Mouse (Mus musculus): ENCODE results near the gene Csdc2. TPM values are rescaled to one million over a fixed set of nuclear protein-coding genes. Genes with fewer than 3 reads are reported as not detected.

The Csdc2 gene
- total RNA-seq, 1 experiment = 1.2 TPM

- peaks cover 14% of the 10 kb centered on the region; the same call in 1 of the 2 replicates for H3K36me3 ChIP-seq (ENCODE audit: control insufficient read depth, insufficient read depth, low read length, poor library complexity, severe bottlenecking)
- H3K9me3 ChIP-seq (ENCODE audit: control insufficient read depth, insufficient read depth, low read depth, low read length) = no peaks in the 10 kb centered on the region
- DNase-seq (ENCODE audit: low read depth, low spot score) = no peak
- no peak overlapping the region for H3K27ac ChIP-seq (ENCODE audit: insufficient read depth, low read depth, low read length, poor library complexity, severe bottlenecking)
- in situ Hi-C loops (cut with MboI; ENCODE audit: low sequenced_read_pairs in 2 of 2, unreplicated experiment in 2 of 2) = no loop called here
- TF ChIP-seq HCFC1 (IDR thresholded peaks at IDR 0.05; ENCODE audit: borderline replicate concordance, insufficient read depth, low read length) = no peak
- TF ChIP-seq CHD2 (IDR thresholded peaks at IDR 0.05; ENCODE audit: low read depth, low read length) = no peak
- TF ChIP-seq ZC3H11A (IDR thresholded peaks at IDR 0.05; ENCODE audit: borderline replicate concordance, low read depth, low read length) = no peak
- no peak for TF ChIP-seq ZNF384 (IDR thresholded peaks at IDR 0.05; ENCODE audit: low read depth, low read length)
- TF ChIP-seq MAFK (IDR thresholded peaks at IDR 0.05; ENCODE audit: insufficient read depth, low read depth, low read length) = no peak
- H3K9ac ChIP-seq (ENCODE audit: insufficient read depth, low read depth, low read length, poor library complexity, severe bottlenecking) = no peak overlapping the region
- H3K4me3 ChIP-seq (ENCODE audit: insufficient read depth in 1 of 2, low read depth in 1 of 2, low read length in 2 of 2, poor library complexity in 1 of 2, severe bottlenecking in 1 of 2) = no peak overlapping the region
- peaks cover 0 to 2% of the 10 kb centered on the region in 2 experiments; a peak in 1 of 4 replicates for H3K4me1 ChIP-seq (ENCODE audit: control insufficient read depth in 2 of 2, insufficient read depth in 2 of 2, low read length in 2 of 2, poor library complexity in 1 of 2)
Observed at GRCm38 (mm10) chr15:81926446-81926822, 10.1 kb upstream of the Csdc2 start.

- no peak overlapping the region for H3K9ac ChIP-seq (ENCODE audit: insufficient read depth, low read depth, low read length, poor library complexity, severe bottlenecking)
- H3K27ac ChIP-seq (ENCODE audit: insufficient read depth, low read depth, low read length, poor library complexity, severe bottlenecking) = no peak overlapping the region
- in situ Hi-C loops (cut with MboI; ENCODE audit: low sequenced_read_pairs in 2 of 2, unreplicated experiment in 2 of 2) = no loop called here
- DNase-seq (ENCODE audit: low read depth, low spot score) = no peak
- TF ChIP-seq CHD2 (IDR thresholded peaks at IDR 0.05; ENCODE audit: low read depth, low read length) (no peak), ZNF384 (IDR thresholded peaks at IDR 0.05; ENCODE audit: low read depth, low read length) (no peak), ZC3H11A (IDR thresholded peaks at IDR 0.05; ENCODE audit: borderline replicate concordance, low read depth, low read length) (no peak), MAFK (IDR thresholded peaks at IDR 0.05; ENCODE audit: insufficient read depth, low read depth, low read length) (no peak), HCFC1 (IDR thresholded peaks at IDR 0.05; ENCODE audit: borderline replicate concordance, insufficient read depth, low read length) (no peak)
- no peaks in the 10 kb centered on the region for H3K9me3 ChIP-seq (ENCODE audit: control insufficient read depth, insufficient read depth, low read depth, low read length)
- H3K4me1 ChIP-seq (ENCODE audit: control insufficient read depth in 2 of 2, insufficient read depth in 2 of 2, low read length in 2 of 2, poor library complexity in 1 of 2) = peaks cover 0 to 2% of the 10 kb centered on the region in 2 experiments; a peak in 1 of 4 replicates
- peaks cover 7% of the 10 kb centered on the region; the same call in 1 of the 2 replicates for H3K36me3 ChIP-seq (ENCODE audit: control insufficient read depth, insufficient read depth, low read length, poor library complexity, severe bottlenecking)
- no peak overlapping the region for H3K4me3 ChIP-seq (ENCODE audit: insufficient read depth in 1 of 2, low read depth in 1 of 2, low read length in 2 of 2, poor library complexity in 1 of 2, severe bottlenecking in 1 of 2)
Observed at GRCm38 (mm10) chr15:81927741-81928140, 8.8 kb upstream of the Csdc2 start.

GRCm38 (mm10) chr15:81928277-81928676, 8.3 kb upstream of the Csdc2 start:
- Histone ChIP-seq H3K4me1 (ENCODE audit: control insufficient read depth in 2 of 2, insufficient read depth in 2 of 2, low read length in 2 of 2, poor library complexity in 1 of 2) (peaks cover 0 to 2% of the 10 kb centered on the region in 2 experiments; a peak in 1 of 4 replicates), H3K27ac (ENCODE audit: insufficient read depth, low read depth, low read length, poor library complexity, severe bottlenecking) (no peak overlapping the region), H3K36me3 (ENCODE audit: control insufficient read depth, insufficient read depth, low read length, poor library complexity, severe bottlenecking) (peaks cover 5% of the 10 kb centered on the region; the same call in 1 of the 2 replicates), H3K4me3 (ENCODE audit: insufficient read depth in 1 of 2, low read depth in 1 of 2, low read length in 2 of 2, poor library complexity in 1 of 2, severe bottlenecking in 1 of 2) (no peak overlapping the region), H3K9ac (ENCODE audit: insufficient read depth, low read depth, low read length, poor library complexity, severe bottlenecking) (no peak overlapping the region), H3K9me3 (ENCODE audit: control insufficient read depth, insufficient read depth, low read depth, low read length) (no peaks in the 10 kb centered on the region)
- DNase-seq (ENCODE audit: low read depth, low spot score) = no peak
- no peak for TF ChIP-seq ZC3H11A (IDR thresholded peaks at IDR 0.05; ENCODE audit: borderline replicate concordance, low read depth, low read length)
- TF ChIP-seq MAFK (IDR thresholded peaks at IDR 0.05; ENCODE audit: insufficient read depth, low read depth, low read length) = no peak
- no peak for TF ChIP-seq ZNF384 (IDR thresholded peaks at IDR 0.05; ENCODE audit: low read depth, low read length)
- no peak for TF ChIP-seq CHD2 (IDR thresholded peaks at IDR 0.05; ENCODE audit: low read depth, low read length)
- in situ Hi-C loops (cut with MboI; ENCODE audit: low sequenced_read_pairs in 2 of 2, unreplicated experiment in 2 of 2) = no loop called here

- H3K9ac ChIP-seq (ENCODE audit: insufficient read depth, low read depth, low read length, poor library complexity, severe bottlenecking) = no peak overlapping the region
- DNase-seq (ENCODE audit: low read depth, low spot score) = no peak
- in situ Hi-C loops (cut with MboI; ENCODE audit: low sequenced_read_pairs in 2 of 2, unreplicated experiment in 2 of 2) = no loop called here
- no peak overlapping the region for H3K4me3 ChIP-seq (ENCODE audit: insufficient read depth in 1 of 2, low read depth in 1 of 2, low read length in 2 of 2, poor library complexity in 1 of 2, severe bottlenecking in 1 of 2)
- TF ChIP-seq MAFK (IDR thresholded peaks at IDR 0.05; ENCODE audit: insufficient read depth, low read depth, low read length) (no peak), HCFC1 (IDR thresholded peaks at IDR 0.05; ENCODE audit: borderline replicate concordance, insufficient read depth, low read length) (no peak)
- no peak overlapping the region for H3K27ac ChIP-seq (ENCODE audit: insufficient read depth, low read depth, low read length, poor library complexity, severe bottlenecking)
- peaks cover 0 to 3% of the 10 kb centered on the region in 2 experiments; a peak in 1 of 4 replicates for H3K4me1 ChIP-seq (ENCODE audit: control insufficient read depth in 2 of 2, insufficient read depth in 2 of 2, low read length in 2 of 2, poor library complexity in 1 of 2)
- H3K9me3 ChIP-seq (ENCODE audit: control insufficient read depth, insufficient read depth, low read depth, low read length) = no peaks in the 10 kb centered on the region
- H3K36me3 ChIP-seq (ENCODE audit: control insufficient read depth, insufficient read depth, low read length, poor library complexity, severe bottlenecking) = no peaks in the 10 kb centered on the region
Observed at GRCm38 (mm10) chr15:81932951-81933470, 3.5 kb upstream of the Csdc2 start.

GRCm38 (mm10) chr15:81933986-81934385, 2.6 kb upstream of the Csdc2 start:
- Histone ChIP-seq H3K36me3 (ENCODE audit: control insufficient read depth, insufficient read depth, low read length, poor library complexity, severe bottlenecking) (no peaks in the 10 kb centered on the region), H3K27ac (ENCODE audit: insufficient read depth, low read depth, low read length, poor library complexity, severe bottlenecking) (no peak overlapping the region), H3K4me1 (ENCODE audit: control insufficient read depth in 2 of 2, insufficient read depth in 2 of 2, low read length in 2 of 2, poor library complexity in 1 of 2) (peaks cover 0 to 5% of the 10 kb centered on the region in 2 experiments; a peak in 1 of 4 replicates), H3K4me3 (ENCODE audit: insufficient read depth in 1 of 2, low read depth in 1 of 2, low read length in 2 of 2, poor library complexity in 1 of 2, severe bottlenecking in 1 of 2) (no peak overlapping the region), H3K9ac (ENCODE audit: insufficient read depth, low read depth, low read length, poor library complexity, severe bottlenecking) (no peak overlapping the region), H3K9me3 (ENCODE audit: control insufficient read depth, insufficient read depth, low read depth, low read length) (no peaks in the 10 kb centered on the region)
- in situ Hi-C loops (cut with MboI; ENCODE audit: low sequenced_read_pairs in 2 of 2, unreplicated experiment in 2 of 2) = no loop called here
- DNase-seq (ENCODE audit: low read depth, low spot score) = no peak
- TF ChIP-seq ZNF384 (IDR thresholded peaks at IDR 0.05; ENCODE audit: low read depth, low read length) (no peak), ZC3H11A (IDR thresholded peaks at IDR 0.05; ENCODE audit: borderline replicate concordance, low read depth, low read length) (no peak), HCFC1 (IDR thresholded peaks at IDR 0.05; ENCODE audit: borderline replicate concordance, insufficient read depth, low read length) (no peak), CHD2 (IDR thresholded peaks at IDR 0.05; ENCODE audit: low read depth, low read length) (no peak), MAFK (IDR thresholded peaks at IDR 0.05; ENCODE audit: insufficient read depth, low read depth, low read length) (no peak)
